Mouse (Mus musculus): Measurements from ENCODE around the gene Rpn2. TPM values are rescaled to one million over a fixed set of nuclear protein-coding genes. Genes with fewer than 3 reads are reported as not detected.

The Rpn2 gene
- 147 and 172 TPM in 2 replicates for total RNA-seq (2014; rRNA removed; ENCODE audit: low replicate concordance)
- polyA plus RNA-seq (2015; fragmentation: Nextera tagmentation; extraction: Ambion mirVana) = 78.8 and 81.1 TPM in 2 replicates

GRCm38 (mm10) chr2:157278717-157279415 lies at the start of gene Rpn2:
Gene Rpn2, plus strand, starts transcription at chr2:157279017.
- peak within 1 kb of the TSS; percentile 87 for H3K4me2 ChIP-seq (ENCODE audit: low read depth, low read length)
- peak; percentile 100 for ATAC-seq (ENCODE audit: insufficient read depth, low read depth)
- under 1% methylated on average over 64 of the region's 64 CpGs for WGBS
- H3K4me1 ChIP-seq (ENCODE audit: control insufficient read depth, insufficient read depth) = peaks cover 14% of the 10 kb centered on the region; the same call in 1 of the 2 replicates
- no peaks in the 10 kb centered on the region for H3K27me3 ChIP-seq (ENCODE audit: control insufficient read depth, insufficient read depth, low read length)
- TF ChIP-seq EP300 (IDR thresholded peaks at IDR 0.05; ENCODE audit: low read depth) = peak; percentile 49; the same call in 1 of the 2 replicates
- TF ChIP-seq CTCF (IDR thresholded peaks at IDR 0.05; ENCODE audit: low read depth) = no peak
- DNase-seq (ENCODE audit: low spot score) = peak; percentile 95
- peak within 1 kb of the TSS; percentile 97 for H3K27ac ChIP-seq (ENCODE audit: low read depth)
- H3K36me3 ChIP-seq (replicated peaks; ENCODE audit: control insufficient read depth, insufficient read depth, low read length) = no peaks in the 10 kb centered on the region
- H3K9ac ChIP-seq (replicated peaks; ENCODE audit: low read depth, low read length) = peak within 1 kb of the TSS; percentile 96
- H3K9me3 ChIP-seq (replicated peaks; ENCODE audit: control insufficient read depth, low read length) = no peaks in the 10 kb centered on the region
- peak within 1 kb of the TSS; percentile 99 for H3K4me3 ChIP-seq (ENCODE audit: low read depth, low read length)

- Histone ChIP-seq H3K27ac (ENCODE audit: low read depth) (no peak overlapping the region), H3K9ac (replicated peaks; ENCODE audit: low read depth, low read length) (no peak overlapping the region), H3K4me3 (ENCODE audit: low read depth, low read length) (no peak overlapping the region), H3K27me3 (ENCODE audit: control insufficient read depth, insufficient read depth, low read length) (peaks cover 4% of the 10 kb centered on the region; the same call in 1 of the 2 replicates), H3K36me3 (replicated peaks; ENCODE audit: control insufficient read depth, insufficient read depth, low read length) (no peaks in the 10 kb centered on the region), H3K4me2 (ENCODE audit: low read depth, low read length) (no peak overlapping the region), H3K9me3 (replicated peaks; ENCODE audit: control insufficient read depth, low read length) (no peaks in the 10 kb centered on the region), H3K4me1 (ENCODE audit: control insufficient read depth, insufficient read depth) (no peaks in the 10 kb centered on the region)
- TF ChIP-seq EP300 (IDR thresholded peaks at IDR 0.05; ENCODE audit: low read depth) (no peak), CTCF (IDR thresholded peaks at IDR 0.05; ENCODE audit: low read depth) (no peak)
- ATAC-seq (ENCODE audit: insufficient read depth, low read depth) = no peak
- no peak for DNase-seq (ENCODE audit: low spot score)
- 93% methylated on average over 8 of the region's 8 CpGs for WGBS
Observed at GRCm38 (mm10) chr2:157235946-157236345, 42.9 kb upstream of the Rpn2 start.

DNA sequence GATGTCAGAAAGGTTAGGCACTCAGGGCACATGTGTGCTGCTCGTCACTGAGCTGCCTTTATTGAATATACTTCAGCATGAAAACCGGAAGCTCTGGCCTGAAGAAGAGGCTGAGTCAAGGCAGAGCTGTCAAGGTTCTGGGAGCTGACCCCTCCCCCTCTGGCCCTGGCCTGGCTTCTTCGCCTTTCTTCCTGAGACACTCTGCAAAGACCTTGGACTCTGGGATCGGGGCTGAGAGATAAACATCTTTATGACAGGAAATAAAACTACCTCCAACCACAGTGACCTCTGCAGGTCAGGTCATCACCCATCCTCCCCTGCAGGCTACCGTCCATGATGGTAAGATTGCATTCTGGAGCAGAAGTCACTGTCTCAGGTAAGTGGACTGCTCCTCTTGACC lies 33.8 kb upstream of the Rpn2 start:
- TF ChIP-seq CTCF (IDR thresholded peaks at IDR 0.05; ENCODE audit: low read depth) (no peak), EP300 (IDR thresholded peaks at IDR 0.05; ENCODE audit: low read depth) (no peak)
- Histone ChIP-seq H3K9ac (replicated peaks; ENCODE audit: low read depth, low read length) (no peak overlapping the region), H3K9me3 (replicated peaks; ENCODE audit: control insufficient read depth, low read length) (no peaks in the 10 kb centered on the region), H3K4me2 (ENCODE audit: low read depth, low read length) (no peak overlapping the region), H3K27ac (ENCODE audit: low read depth) (no peak overlapping the region), H3K4me1 (ENCODE audit: control insufficient read depth, insufficient read depth) (no peaks in the 10 kb centered on the region), H3K4me3 (ENCODE audit: low read depth, low read length) (no peak overlapping the region), H3K36me3 (replicated peaks; ENCODE audit: control insufficient read depth, insufficient read depth, low read length) (no peaks in the 10 kb centered on the region), H3K27me3 (ENCODE audit: control insufficient read depth, insufficient read depth, low read length) (no peaks in the 10 kb centered on the region)
- ATAC-seq (ENCODE audit: insufficient read depth, low read depth) = no peak
- DNase-seq (ENCODE audit: low spot score) = no peak
- 44% methylated on average over 5 of the region's 5 CpGs for WGBS

- H3K4me1 ChIP-seq (ENCODE audit: control insufficient read depth, insufficient read depth) = no peaks in the 10 kb centered on the region
- H3K4me2 ChIP-seq (ENCODE audit: low read depth, low read length) = no peak overlapping the region
- ATAC-seq (ENCODE audit: insufficient read depth, low read depth) (no peak), DNase-seq (ENCODE audit: low spot score) (no peak)
- no peaks in the 10 kb centered on the region for H3K9me3 ChIP-seq (replicated peaks; ENCODE audit: control insufficient read depth, low read length)
- 75% methylated on average over 2 of the region's 2 CpGs for WGBS
- no peak overlapping the region for H3K4me3 ChIP-seq (ENCODE audit: low read depth, low read length)
- no peak overlapping the region for H3K27ac ChIP-seq (ENCODE audit: low read depth)
- TF ChIP-seq EP300 (IDR thresholded peaks at IDR 0.05; ENCODE audit: low read depth) = no peak
- no peak for TF ChIP-seq CTCF (IDR thresholded peaks at IDR 0.05; ENCODE audit: low read depth)
- no peaks in the 10 kb centered on the region for H3K36me3 ChIP-seq (replicated peaks; ENCODE audit: control insufficient read depth, insufficient read depth, low read length)
- H3K9ac ChIP-seq (replicated peaks; ENCODE audit: low read depth, low read length) = no peak overlapping the region
- no peaks in the 10 kb centered on the region for H3K27me3 ChIP-seq (ENCODE audit: control insufficient read depth, insufficient read depth, low read length)
Observed at GRCm38 (mm10) chr2:157245603-157246002, 33.2 kb upstream of the Rpn2 start.

DNA sequence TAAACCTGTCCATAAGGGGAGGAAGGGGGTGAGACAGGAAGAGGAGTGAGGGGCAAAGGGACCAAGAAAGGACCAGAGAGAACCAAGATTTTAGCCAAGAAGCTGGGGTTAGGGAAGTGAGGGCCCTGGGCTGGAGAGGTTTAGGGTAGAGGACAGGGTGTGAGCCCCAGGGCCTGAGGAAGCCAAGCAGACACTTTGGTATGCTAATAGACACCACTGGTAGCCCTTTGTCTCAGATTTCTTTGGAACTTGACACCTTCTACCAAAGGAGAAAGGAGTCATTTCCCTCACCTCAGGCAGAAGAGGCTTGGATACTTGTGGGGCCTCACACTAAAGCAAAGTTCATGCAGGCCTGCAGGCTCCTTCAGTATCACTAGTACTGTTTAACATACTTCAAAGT lies 30.7 kb upstream of the Rpn2 start:
- Histone ChIP-seq H3K4me1 (ENCODE audit: control insufficient read depth, insufficient read depth) (no peaks in the 10 kb centered on the region), H3K4me2 (ENCODE audit: low read depth, low read length) (no peak overlapping the region), H3K4me3 (ENCODE audit: low read depth, low read length) (no peak overlapping the region), H3K9ac (replicated peaks; ENCODE audit: low read depth, low read length) (no peak overlapping the region), H3K36me3 (replicated peaks; ENCODE audit: control insufficient read depth, insufficient read depth, low read length) (no peaks in the 10 kb centered on the region), H3K9me3 (replicated peaks; ENCODE audit: control insufficient read depth, low read length) (no peaks in the 10 kb centered on the region), H3K27ac (ENCODE audit: low read depth) (no peak overlapping the region), H3K27me3 (ENCODE audit: control insufficient read depth, insufficient read depth, low read length) (no peaks in the 10 kb centered on the region)
- no peak for ATAC-seq (ENCODE audit: insufficient read depth, low read depth)
- TF ChIP-seq EP300 (IDR thresholded peaks at IDR 0.05; ENCODE audit: low read depth) (no peak), CTCF (IDR thresholded peaks at IDR 0.05; ENCODE audit: low read depth) (no peak)
- no peak for DNase-seq (ENCODE audit: low spot score)

Data from heart, postnatal 0 days (tissue).